Mouse (Mus musculus) lung, embryonic 14.5 days (tissue): ENCODE measurements at regions not wholly inside any gene's neighbourhood (a gene's known extent, or its start where the extent isn't known, plus 50 kb on each side); places are given as distances from the start of the nearest gene placed in this dataset.

ENCODE experiments used
- ATAC-seq: fragments of 200-750 bp; cut with Nextera tagmentation; 2 replicates; pipeline ENCODE4 v1.8.0; 2017; ENCODE audit warnings: mild to moderate bottlenecking, moderate TSS enrichment, moderate library complexity; ENCODE audit not compliant: insufficient read depth
- DNase-seq: peaks from one replicate; pipeline ENCODE4 v3.0.0-alpha.2; 2015
- H3K27ac ChIP-seq: fragments of 300-500 bp; sonication (generic); 2 replicates; pipeline ENCODE4 v1.5.1; 2014; ENCODE audit warnings: low read depth, mild to moderate bottlenecking, moderate library complexity
- H3K27me3 ChIP-seq: fragments of 300-500 bp; sonication (generic); 2 replicates; pipeline ENCODE4 v1.6.1; 2014; ENCODE audit warnings: low read length, control low read depth; ENCODE audit not compliant: insufficient read depth
- H3K36me3 ChIP-seq: fragments of 300-500 bp; sonication (generic); 2 replicates; pipeline ENCODE4 v1.6.1; 2014; ENCODE audit warnings: control low read depth; ENCODE audit not compliant: insufficient read depth
- H3K4me1 ChIP-seq: fragments of 300-500 bp; sonication (generic); 2 replicates; pipeline ENCODE4 v1.6.1; 2014; ENCODE audit warnings: antibody characterized with exemption, control low read depth; ENCODE audit not compliant: insufficient read depth
- H3K4me2 ChIP-seq: fragments of 300-500 bp; sonication (generic); 2 replicates; pipeline ENCODE4 v1.6.1; 2014; ENCODE audit warnings: mild to moderate bottlenecking
- H3K4me3 ChIP-seq: fragments of 300-500 bp; sonication (generic); 2 replicates; pipeline ENCODE4 v1.5.1; 2014; ENCODE audit warnings: low read depth, low read length
- H3K9ac ChIP-seq: fragments of 300-500 bp; sonication (generic); 2 replicates; pipeline ENCODE4 v1.6.1; 2014
- H3K9me3 ChIP-seq: fragments of 300-500 bp; sonication (generic); 2 replicates; pipeline ENCODE4 v1.6.1; 2016; ENCODE audit warnings: low read depth, low read length, control low read depth
- CTCF ChIP-seq: IDR thresholded peaks from 2 replicates; pipeline ENCODE4 v1.5.1; 2016; ENCODE audit warnings: antibody characterized with exemption, low read depth
- WGBS: fragments of 180-500 bp; shearing (Covaris S2); extraction: QIAGEN DNeasy Blood & Tissue Kit; methylation state at CpG from one replicate; pipeline ENCODE4 v1.1.7; 2014; 5-methylcytosine and 5-hydroxymethylcytosine counted together

DNA sequence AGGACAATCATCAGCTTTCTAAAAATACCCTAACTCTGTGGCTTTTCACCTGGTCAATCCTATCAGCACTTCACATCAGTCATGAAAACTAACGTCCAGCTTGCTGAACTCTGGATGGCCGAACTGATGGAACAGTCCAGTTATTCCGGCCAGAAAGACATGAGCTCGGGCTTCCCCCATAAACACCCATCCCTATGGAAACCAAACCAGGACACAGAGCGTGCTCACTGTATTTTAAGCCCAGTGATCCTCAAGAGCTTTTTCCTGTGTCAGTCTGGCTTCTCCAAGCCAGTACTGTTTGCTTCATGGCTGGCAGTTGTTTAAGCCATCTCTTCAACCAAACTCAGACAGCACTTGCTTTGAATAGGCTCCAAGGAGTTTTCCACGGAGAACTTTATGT, 404.3 kb upstream of the N6amt1 start:
- no peak overlapping the region for H3K4me3 ChIP-seq
- 79% methylated on average over 6 of the region's 6 CpGs for WGBS
- no peak for TF ChIP-seq CTCF

DNA sequence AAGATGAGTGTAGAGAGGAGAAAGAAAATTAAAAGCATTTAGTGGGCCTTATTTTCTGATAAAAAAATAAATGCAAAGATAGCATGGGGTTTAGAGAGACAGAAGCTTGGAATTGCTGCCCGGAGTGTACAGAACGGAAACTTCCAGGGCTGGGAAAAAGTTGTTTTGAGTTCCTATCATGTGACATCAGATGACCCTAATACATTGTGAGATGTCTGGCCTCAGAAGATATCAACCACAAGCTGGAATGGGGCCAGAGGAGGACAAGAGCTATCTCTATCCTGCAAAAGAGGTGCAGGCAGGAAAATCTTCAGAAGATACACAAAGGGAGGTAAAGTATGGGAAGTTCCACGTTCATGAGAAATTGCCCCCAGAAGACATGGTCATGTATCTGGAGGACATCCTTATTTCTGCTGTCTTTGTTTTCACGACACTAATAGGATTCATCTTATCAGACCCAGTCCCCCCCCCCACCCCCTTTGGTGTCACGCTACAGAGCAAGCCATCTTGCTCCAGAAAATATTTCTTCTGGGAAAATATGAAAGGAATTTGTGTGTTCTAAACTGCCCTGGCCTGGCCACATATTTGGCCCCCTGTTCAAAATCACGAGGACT, 408.3 kb upstream of the N6amt1 start:
- H3K4me2 ChIP-seq, result no peak overlapping the region
- WGBS, result 58% methylated on average over 6 of the region's 6 CpGs
- no peak overlapping the region for H3K4me3 ChIP-seq
- H3K9me3 ChIP-seq, result no peaks in the 10 kb centered on the region
- H3K27me3 ChIP-seq, result no peaks in the 10 kb centered on the region
- no peaks in the 10 kb centered on the region for H3K4me1 ChIP-seq
- no peak for TF ChIP-seq CTCF
- H3K36me3 ChIP-seq, result no peaks in the 10 kb centered on the region
- DNase-seq, result no peak
- H3K27ac ChIP-seq, result no peak overlapping the region
- ATAC-seq, result no peak
- H3K9ac ChIP-seq, result no peak overlapping the region

More for the DNA sequence above, 404.3 kb upstream of the N6amt1 start:
- Histone ChIP-seq H3K27ac (no peak overlapping the region), H3K36me3 (no peaks in the 10 kb centered on the region), H3K9me3 (no peaks in the 10 kb centered on the region), H3K4me2 (no peak overlapping the region), H3K4me1 (no peaks in the 10 kb centered on the region), H3K9ac (no peak overlapping the region), H3K27me3 (no peaks in the 10 kb centered on the region)
- ATAC-seq, result no peak
- no peak for DNase-seq

DNA sequence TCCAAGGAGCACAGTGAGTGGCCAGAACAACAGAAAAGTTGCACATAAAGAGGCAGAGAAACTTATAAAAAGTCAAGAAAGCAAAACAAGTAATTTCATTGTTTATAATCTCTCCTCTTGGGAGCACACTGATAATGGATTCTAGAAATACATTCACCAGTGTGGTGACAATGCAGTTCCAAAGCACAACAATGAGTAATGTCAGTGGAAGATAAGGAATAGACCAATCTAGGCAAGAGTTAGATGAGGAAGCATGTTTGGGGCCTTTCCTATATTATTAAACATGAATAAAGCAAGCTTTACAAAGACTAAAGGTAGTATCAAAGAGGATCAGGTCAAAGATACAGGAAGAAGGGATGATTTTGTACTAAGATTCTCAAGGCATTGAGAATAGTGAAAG, 408.9 kb upstream of the N6amt1 start:
- no peak for TF ChIP-seq CTCF
- H3K36me3 ChIP-seq, result no peaks in the 10 kb centered on the region
- no peak overlapping the region for H3K9ac ChIP-seq
- H3K27ac ChIP-seq, result no peak overlapping the region
- no peaks in the 10 kb centered on the region for H3K9me3 ChIP-seq
- H3K4me1 ChIP-seq, result no peaks in the 10 kb centered on the region
- DNase-seq (no peak), ATAC-seq (no peak)
- no peaks in the 10 kb centered on the region for H3K27me3 ChIP-seq
- H3K4me3 ChIP-seq, result no peak overlapping the region
- no peak overlapping the region for H3K4me2 ChIP-seq

DNA sequence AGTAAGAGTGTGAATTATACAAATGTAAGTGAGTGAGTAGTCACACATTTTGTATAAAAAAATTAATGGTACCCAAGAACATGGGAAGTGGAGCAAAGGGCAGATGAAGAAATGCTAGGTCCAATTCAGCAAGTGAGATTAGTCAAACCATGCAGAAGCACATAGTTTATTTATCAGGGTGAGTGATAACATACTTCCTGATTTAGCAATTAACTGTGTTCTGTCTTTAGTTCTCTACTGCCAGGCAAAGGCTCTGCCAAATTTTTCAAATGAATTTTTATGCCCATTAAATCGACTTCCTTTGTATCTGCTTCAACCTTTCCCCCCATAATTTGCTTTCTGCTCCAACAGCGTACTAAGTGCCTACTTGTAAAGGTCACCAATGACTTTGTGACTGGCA, 419.0 kb upstream of the N6amt1 start:
- WGBS, result 55% methylated on average over 2 of the region's 2 CpGs
- no peaks in the 10 kb centered on the region for H3K9me3 ChIP-seq
- ATAC-seq (no peak), DNase-seq (no peak)
- no peaks in the 10 kb centered on the region for H3K4me1 ChIP-seq
- H3K36me3 ChIP-seq, result no peaks in the 10 kb centered on the region
- no peak for TF ChIP-seq CTCF
- no peak overlapping the region for H3K27ac ChIP-seq
- H3K27me3 ChIP-seq, result no peaks in the 10 kb centered on the region
- H3K4me2 ChIP-seq, result no peak overlapping the region
- no peak overlapping the region for H3K9ac ChIP-seq
- no peak overlapping the region for H3K4me3 ChIP-seq

DNA sequence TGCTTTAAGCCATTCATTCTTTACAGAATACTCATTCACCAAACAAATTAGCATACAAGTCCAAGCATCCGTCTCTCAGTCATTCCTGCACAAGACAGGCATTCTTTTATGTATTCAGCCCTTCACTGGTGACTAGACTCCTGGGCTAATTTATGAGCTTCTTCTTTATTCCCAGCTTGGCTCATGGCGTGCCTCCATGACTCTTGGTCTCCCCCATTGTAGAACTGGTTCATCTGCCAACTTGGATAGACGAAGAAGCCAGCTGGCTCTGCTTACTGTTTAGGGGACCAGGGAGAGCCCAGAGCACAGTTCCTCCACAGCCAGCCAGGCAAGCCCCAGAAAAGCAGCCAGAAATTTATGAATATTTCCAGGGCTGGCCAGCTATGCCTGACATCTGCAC, 421.2 kb upstream of the N6amt1 start:
- H3K9me3 ChIP-seq, result no peaks in the 10 kb centered on the region
- H3K27me3 ChIP-seq, result no peaks in the 10 kb centered on the region
- ATAC-seq (no peak), DNase-seq (peak; percentile 19)
- no peak overlapping the region for H3K4me2 ChIP-seq
- H3K4me3 ChIP-seq, result no peak overlapping the region
- 60% methylated on average over 3 of the region's 3 CpGs for WGBS
- H3K9ac ChIP-seq, result no peak overlapping the region
- H3K4me1 ChIP-seq, result no peaks in the 10 kb centered on the region
- no peak for TF ChIP-seq CTCF
- no peak overlapping the region for H3K27ac ChIP-seq
- no peaks in the 10 kb centered on the region for H3K36me3 ChIP-seq

DNA sequence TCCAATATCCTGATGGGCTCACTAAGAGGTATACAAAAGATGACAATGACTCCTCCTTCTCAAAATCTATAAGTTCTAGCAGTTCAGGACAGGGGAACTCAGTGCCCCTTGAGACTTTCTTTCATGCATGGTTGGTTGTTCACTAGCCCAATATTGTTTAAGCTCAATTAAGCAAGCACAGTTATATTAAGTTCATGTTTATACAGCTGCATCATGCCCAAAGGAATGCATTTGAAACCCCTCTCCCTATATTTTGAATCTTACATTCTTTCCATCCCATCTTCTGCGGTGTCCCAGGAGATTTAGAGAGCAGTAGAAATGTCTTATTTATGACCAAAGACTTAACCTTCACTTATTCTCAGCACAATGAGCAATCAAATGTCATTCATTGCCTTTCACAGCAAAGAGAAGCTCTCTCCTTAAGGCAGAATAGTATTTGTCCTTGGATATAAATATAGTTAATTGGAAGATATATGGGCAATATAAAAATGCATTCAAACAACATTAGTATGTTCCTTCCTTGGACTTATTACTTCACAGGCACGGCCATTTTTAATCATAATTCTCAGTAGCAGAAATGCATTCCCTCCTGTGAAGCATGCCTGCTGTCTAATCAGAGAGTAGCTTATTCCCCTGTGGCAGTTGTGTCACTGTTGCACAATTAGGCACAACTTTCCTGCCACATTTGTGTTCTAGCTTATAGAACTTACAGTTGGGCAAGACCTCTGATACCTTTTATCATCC, 455.8 kb upstream of the N6amt1 start:
- Histone ChIP-seq H3K4me2 (no peak overlapping the region), H3K9ac (no peak overlapping the region), H3K9me3 (no peaks in the 10 kb centered on the region), H3K27ac (no peak overlapping the region), H3K4me1 (no peaks in the 10 kb centered on the region), H3K4me3 (no peak overlapping the region), H3K36me3 (no peaks in the 10 kb centered on the region), H3K27me3 (no peaks in the 10 kb centered on the region)
- no peak for TF ChIP-seq CTCF
- 75% methylated on average over 2 of the region's 2 CpGs for WGBS
- DNase-seq (no peak), ATAC-seq (no peak)

DNA sequence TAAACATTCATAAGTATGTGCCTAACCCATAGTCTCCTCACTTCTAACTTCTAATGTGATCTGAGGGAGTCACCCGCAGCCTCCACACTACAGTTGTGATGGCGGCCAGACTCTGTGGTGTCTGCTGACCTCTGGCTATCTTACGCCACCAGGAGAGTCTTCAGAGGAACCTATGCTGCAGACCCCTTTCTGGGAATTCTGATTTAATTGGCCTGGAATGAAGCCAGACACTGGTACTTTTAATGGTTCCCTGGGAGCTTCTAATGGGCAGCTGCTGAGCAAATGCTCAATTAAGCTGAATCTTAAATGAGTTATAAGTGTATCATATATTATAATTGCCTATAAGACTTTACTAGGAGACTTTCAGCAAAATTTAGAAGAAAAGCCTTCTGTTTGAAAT, 459.0 kb upstream of the N6amt1 start:
- TF ChIP-seq CTCF, result no peak
- no peaks in the 10 kb centered on the region for H3K4me1 ChIP-seq
- H3K4me2 ChIP-seq, result no peak overlapping the region
- ATAC-seq (no peak), DNase-seq (no peak)
- H3K36me3 ChIP-seq, result no peaks in the 10 kb centered on the region
- H3K27me3 ChIP-seq, result no peaks in the 10 kb centered on the region
- 88% methylated on average over 3 of the region's 3 CpGs for WGBS
- no peaks in the 10 kb centered on the region for H3K9me3 ChIP-seq
- H3K27ac ChIP-seq, result no peak overlapping the region
- H3K4me3 ChIP-seq, result no peak overlapping the region
- no peak overlapping the region for H3K9ac ChIP-seq

DNA sequence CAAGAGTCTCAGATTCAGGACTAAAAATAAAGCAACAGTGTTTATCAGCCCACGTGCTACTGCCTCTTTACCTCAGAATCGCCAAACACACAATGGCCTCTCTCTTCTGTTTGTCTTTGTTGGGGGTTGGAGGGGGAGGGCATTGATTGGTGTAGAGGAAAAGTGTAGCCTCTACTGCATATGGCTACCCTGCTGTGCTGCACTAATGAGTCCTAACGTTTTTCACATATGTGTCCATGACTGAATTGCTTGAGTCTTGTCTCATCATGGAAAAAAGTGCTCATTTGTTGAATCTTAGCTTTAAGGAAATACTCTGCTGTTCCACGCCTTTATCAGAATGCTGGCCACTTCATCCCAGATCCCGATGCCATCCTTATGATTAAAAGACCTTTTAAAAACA, 459.7 kb upstream of the N6amt1 start:
- 66% methylated on average over 5 of the region's 5 CpGs for WGBS
- Histone ChIP-seq H3K9me3 (no peaks in the 10 kb centered on the region), H3K9ac (no peak overlapping the region), H3K4me1 (no peaks in the 10 kb centered on the region), H3K4me2 (no peak overlapping the region), H3K27ac (no peak overlapping the region), H3K36me3 (no peaks in the 10 kb centered on the region), H3K4me3 (no peak overlapping the region), H3K27me3 (no peaks in the 10 kb centered on the region)
- DNase-seq, result no peak
- ATAC-seq, result no peak
- no peak for TF ChIP-seq CTCF
